Mouse (Mus musculus): ENCODE measurements around the gene Hbb-bs.
"Not testable (repeated sequence)": the region's sequence is repeated elsewhere in the genome, so short reads cannot be mapped to it uniquely, and the experiment has no call there.

The Hbb-bs gene

GRCm38 (mm10) chr7:103827808-103828207, at the start of gene Hbb-bs:
Gene Hbb-bs, minus strand, starts transcription at chr7:103828096.
- no peak for DNase-seq (ENCODE audit: low spot score in 2 of 2)

- no peak for DNase-seq (ENCODE audit: low spot score in 2 of 2)
Observed at GRCm38 (mm10) chr7:103877093-103877492, 49.2 kb upstream of the Hbb-bs start.

DNA sequence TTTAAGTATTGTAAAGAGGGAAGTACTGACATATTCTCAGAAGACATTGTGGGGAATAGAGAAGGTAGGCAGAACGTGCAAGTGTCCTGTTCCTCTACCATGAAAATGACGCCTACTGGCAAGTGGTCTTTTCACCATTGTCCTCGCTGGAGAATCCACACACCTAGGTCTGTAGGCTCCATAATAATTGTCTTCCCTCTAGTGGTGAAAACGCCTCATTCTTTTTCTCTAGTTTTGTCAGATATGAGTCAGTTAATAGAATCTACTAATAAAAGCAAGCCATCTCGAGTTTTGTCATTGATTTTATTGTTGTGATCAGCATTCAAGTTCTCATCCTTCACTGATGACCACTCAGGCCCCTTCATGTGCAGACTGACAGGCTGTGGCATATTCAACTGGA, 46.6 kb upstream of the Hbb-bs start:
- no peak for DNase-seq (ENCODE audit: low spot score in 2 of 2)

GRCm38 (mm10) chr7:103873064-103873463, 45.2 kb upstream of the Hbb-bs start:
- DNase-seq (ENCODE audit: low spot score in 2 of 2): no peak

DNA sequence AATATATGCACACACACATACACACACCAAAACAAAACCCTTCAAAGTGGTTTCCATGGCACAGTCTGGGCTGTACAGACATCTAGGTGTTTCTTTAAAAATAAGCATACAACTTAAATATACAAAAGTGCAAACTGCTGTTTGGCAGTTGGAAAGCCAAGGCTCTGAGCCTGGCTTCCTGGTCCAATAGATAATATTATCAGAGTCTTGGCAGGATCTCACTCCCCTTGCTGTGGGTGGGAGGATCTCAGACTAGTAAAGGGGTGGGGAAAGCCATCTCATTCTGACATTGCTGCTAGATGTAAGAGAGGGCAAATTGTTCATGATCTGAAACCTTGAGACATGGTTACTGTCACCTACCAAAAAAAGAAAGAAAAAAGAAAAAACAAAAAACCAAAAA, 42.8 kb upstream of the Hbb-bs start:
- no peak for DNase-seq (ENCODE audit: low spot score in 2 of 2)

DNA sequence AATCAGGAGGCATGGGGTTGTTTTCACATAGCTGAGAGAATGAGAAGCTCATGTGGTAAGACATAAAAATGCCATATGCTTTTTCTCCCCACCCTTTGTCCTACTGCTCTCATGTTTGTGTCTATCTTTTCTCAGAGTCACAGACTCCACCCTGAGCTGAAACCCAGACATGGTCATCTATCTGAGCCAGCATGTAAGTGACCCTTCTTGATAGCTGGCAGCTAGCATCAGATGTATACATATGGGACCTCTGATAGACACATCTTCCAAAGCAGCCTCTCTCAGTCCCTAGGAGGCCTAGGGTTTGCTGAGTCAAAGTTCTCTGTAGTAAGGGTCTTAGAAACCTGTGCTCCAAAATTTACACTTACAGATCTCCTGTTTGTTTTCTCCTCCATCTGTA, 37.8 kb upstream of the Hbb-bs start:
- no peak for DNase-seq (ENCODE audit: low spot score in 2 of 2)

GRCm38 (mm10) chr7:103861531-103861930, 33.6 kb upstream of the Hbb-bs start:
- no peak for DNase-seq (ENCODE audit: low spot score in 2 of 2)

DNA sequence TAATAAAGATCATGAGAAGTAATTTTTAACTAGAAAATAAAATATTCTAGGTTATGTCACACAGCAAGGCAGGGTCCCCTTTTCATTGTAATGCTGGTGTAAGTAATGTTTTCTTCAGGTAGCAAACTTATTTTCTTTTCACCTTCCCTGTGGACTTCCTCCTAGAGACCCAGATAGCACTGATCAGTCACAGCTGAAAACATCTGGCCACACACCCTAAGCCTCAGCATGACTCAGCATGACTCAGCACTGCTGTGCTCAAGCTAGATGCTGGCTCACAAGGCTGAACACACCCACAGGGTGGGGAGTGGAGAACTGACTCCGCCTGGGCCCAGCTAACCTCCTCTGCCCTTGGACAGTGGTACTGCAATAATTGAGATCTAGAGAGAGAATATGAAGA, 33.0 kb upstream of the Hbb-bs start:
- peak in 1 of 2 experiments; percentile 16 for DNase-seq (ENCODE audit: low spot score in 2 of 2)

DNA sequence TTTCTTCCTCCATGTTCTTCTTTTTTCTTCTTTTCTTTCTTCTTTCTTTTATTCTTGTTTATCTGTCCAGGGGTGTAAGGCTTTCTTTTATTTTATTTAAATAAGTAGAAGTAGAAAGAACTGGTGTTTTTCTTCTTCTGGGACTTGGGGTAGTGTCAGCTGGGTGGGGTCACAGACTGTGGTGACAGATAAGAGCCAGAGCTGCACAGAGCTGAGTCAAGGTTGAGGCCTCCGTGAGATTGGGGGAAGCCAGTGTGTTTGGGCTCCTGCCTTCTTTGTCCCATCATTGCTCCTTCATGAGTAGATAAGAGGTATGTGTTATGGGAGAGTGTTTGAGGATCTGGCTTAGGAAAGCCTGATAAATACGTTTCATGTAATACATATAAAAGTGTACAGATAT, 31.2 kb upstream of the Hbb-bs start:
- no peak for DNase-seq (ENCODE audit: low spot score in 2 of 2)

- DNase-seq (ENCODE audit: low spot score in 2 of 2): no peak
Observed at GRCm38 (mm10) chr7:103854669-103855068, 26.8 kb upstream of the Hbb-bs start.

DNA sequence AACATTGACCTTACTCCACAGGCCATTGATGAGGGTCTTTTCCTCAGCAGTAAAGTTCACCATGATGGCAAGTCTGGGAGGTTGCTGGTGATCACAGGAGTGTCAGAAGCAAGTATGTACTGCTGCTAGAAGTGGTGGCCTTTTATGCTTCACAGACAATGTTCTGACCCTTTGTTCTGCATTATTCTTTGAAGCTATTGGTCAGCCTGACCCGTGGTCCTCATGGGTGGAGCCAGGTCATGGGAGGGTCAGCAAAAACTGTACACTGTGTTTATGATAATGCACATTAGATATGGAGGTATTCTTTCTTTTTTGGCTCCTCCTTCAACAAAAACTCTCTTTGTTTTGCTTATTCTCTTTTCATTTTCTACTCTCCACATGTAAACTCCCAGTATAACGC, 25.2 kb upstream of the Hbb-bs start, which contains the start of gene Hbb-y:
Hbb-y (minus strand) TSS at position 127 of the 400 bp plus-strand sequence.
- DNase-seq (ENCODE audit: low spot score in 2 of 2): no peak

GRCm38 (mm10) chr7:103844525-103845325, 16.8 kb upstream of the Hbb-bs start:
- no peak for DNase-seq (ENCODE audit: low spot score in 2 of 2)

DNA sequence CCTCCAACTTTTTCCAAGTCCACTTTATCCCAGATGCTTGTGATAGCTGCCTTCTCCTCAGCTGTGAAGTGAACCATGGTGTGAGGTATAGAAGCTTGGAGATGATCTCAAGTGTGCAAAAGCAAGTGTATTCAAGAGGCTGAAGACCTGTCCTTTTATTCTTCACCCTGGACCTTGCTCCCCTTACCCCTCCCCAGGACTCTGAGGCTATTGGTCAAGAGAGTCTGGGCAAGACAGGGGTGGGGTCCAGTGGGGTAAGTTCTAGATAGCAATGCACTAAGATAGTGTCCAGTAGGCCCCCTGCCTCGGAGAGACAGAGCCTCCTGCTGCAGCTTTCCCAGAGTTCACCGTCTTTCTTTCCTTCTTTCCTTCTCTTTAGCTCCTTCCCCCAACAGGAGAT, 15.1 kb upstream of the Hbb-bs start, which contains the start of gene Hbb-bh1:
Hbb-bh1 (minus strand) TSS at position 131 of the 400 bp plus-strand sequence.
- no peak for DNase-seq (ENCODE audit: low spot score in 2 of 2)

- no peak for DNase-seq (ENCODE audit: low spot score in 2 of 2)
Observed at GRCm38 (mm10) chr7:103840268-103840667, 12.4 kb upstream of the Hbb-bs start, which contains the start of gene Hbb-bh2. Gene Hbb-bh2, minus strand, starts transcription at chr7:103840520.

GRCm38 (mm10) chr7:103827139-103827538, 757 bp downstream of the Hbb-bs start:
- not testable (repeated sequence) for DNase-seq (ENCODE audit: low spot score in 2 of 2)

DNA sequence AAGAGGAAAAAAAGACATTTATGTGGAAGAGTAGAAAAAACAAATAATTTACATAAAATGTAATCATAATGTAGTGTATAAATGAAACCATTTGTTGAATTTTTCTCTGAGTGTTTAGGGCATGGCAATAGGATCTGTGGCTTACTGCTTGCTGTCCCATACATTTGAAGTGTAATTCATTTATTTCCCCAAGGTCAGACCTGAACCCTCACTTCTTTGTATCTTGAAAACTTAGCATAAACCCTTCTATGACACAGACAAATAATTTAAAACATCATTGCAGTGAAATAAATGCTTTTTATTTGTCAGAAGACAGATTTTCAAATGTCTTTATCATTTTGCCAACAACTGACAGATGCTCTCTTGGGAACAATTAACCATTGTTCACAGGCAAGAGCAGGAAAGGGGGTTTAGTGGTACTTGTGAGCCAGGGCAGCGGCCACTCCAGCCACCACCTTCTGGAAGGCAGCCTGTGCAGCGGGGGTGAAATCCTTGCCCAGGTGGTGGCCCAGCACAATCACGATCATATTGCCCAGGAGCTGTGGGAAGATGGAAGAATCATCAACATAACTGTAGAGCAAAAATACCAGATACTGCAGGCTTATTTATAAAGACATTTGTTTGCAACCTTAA, 1.5 kb downstream of the Hbb-bs start:
- DNase-seq (ENCODE audit: low spot score in 2 of 2): no peak

GRCm38 (mm10) chr7:103825536-103826254, 2.2 kb downstream of the Hbb-bs start:
- DNase-seq (ENCODE audit: low spot score in 2 of 2): no peak

- DNase-seq (ENCODE audit: low spot score in 2 of 2): no peak
Observed at GRCm38 (mm10) chr7:103824597-103824996, 3.3 kb downstream of the Hbb-bs start.

DNA sequence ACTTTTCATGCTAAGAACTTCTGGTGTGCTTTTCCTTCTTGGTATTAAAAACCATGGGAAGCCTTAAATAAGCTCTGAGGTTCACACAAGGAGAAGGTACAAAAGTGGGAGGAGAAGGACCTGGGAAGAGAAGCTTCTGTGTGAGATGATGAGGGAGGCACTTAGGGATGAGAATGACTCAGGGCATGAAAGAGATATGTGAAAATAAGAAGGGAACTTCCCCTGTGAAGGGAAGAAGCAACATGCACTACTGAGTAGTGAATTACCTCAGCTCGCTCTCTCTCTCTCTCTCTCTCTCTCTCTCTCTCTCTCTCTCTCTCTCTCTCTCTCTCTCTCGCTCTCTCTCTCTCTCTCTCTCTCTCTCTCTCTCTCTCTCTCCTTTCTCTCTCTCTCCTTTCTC, 12.8 kb downstream of the Hbb-bs start:
- DNase-seq (ENCODE audit: low spot score in 2 of 2): not testable (repeated sequence)

DNA sequence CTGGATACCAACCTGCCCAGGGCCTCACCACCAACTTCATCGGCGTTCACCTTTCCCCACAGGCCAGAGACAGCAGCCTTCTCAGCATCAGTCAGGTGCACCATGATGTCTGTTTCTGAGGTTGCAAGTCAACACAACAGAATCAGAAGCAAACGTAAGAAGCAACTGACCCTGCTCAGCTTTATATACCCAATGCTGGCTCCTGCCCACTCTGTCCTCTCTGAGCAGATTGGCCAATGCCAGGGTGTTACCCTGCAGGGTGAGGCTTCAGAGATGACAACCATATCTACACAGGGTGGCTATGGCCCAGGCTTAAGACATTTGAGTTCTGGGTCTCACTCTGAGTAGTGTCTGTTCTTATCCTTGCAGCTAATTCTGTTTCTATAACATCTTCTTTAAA, 14.1 kb downstream of the Hbb-bs start, which contains the start of gene Hbb-bt:
Hbb-bt (minus strand) TSS at position 231 of the 400 bp plus-strand sequence.
- DNase-seq (ENCODE audit: low spot score in 2 of 2): no peak

DNA sequence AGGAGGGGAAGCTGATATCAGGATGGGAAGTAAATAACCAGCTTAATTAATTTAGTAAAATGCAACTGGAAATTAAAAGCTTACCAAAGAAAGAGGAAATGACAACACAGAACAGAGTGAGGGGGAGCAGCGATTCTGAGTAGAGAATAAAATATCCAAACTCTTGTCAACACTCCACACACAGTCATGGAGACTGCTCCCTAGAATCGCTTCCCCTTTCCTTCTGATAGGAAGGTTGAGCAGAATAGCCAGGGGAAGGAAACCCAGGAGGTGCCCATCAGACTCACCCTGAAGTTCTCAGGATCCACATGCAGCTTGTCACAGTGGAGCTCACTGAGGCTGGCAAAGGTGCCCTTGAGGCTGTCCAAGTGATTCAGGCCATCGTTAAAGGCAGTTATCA, 14.7 kb downstream of the Hbb-bs start:
- DNase-seq (ENCODE audit: low spot score in 2 of 2): not testable (repeated sequence)

- no peak for DNase-seq (ENCODE audit: low spot score in 2 of 2)
Observed at GRCm38 (mm10) chr7:103812174-103812573, 15.7 kb downstream of the Hbb-bs start.
